Comparison of ENCODE assay signal across 18 mouse cellular contexts in the genomic region with DNA sequence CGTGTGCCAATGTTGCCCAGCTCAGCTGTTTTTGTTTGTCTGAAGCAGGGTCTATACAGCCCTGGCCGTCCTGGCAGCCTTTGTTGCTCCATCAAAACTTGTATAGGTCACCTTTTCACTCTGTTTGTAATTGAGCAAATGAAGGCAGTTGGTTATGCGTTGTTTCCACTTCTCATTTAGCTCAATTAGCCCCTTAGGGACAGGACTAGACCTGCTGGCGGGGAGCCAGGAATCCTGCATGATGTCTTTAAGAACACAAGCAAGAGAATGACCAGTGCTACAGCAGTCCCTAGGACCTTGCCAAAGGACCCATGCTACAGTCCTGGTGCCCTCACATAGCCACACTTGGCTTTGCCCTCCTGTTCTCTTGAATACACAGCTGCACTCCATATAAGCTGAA. TPM values are rescaled to one million over a fixed set of nuclear protein-coding genes. Genes with fewer than 3 reads are reported as not detected.
DNase-seq lines count a peak whose midpoint lies in the region; ATAC-seq and TF ChIP-seq lines count a peak whose summit lies in the region.
"Had no signal": no experiment of that assay in that cellular context is flagged by ENCODE, and none has a peak within 500 bp of the region (broad histone marks: within the 10 kb centered on the region; RNA-seq: fewer than 3 reads in every experiment).

No protein-coding gene starts in this region.

- ATAC-seq in kidney, embryonic 14.5 days (ENCODE audit: low FRiP score, low TSS enrichment) = no peak
- no peak for ATAC-seq in midbrain, postnatal 0 days (ENCODE audit: low FRiP score)
- no peak for ATAC-seq in midbrain, embryonic 16.5 days
- ATAC-seq in embryonic facial prominence, embryonic 14.5 days (ENCODE audit: low read depth) = peak; percentile 9; the same call in 1 of the 2 replicates
- ATAC-seq in limb, embryonic 13.5 days (ENCODE audit: low FRiP score, low read depth) = no peak
- no peak for ATAC-seq in liver, postnatal 0 days
- ATAC-seq: activated CD4-positive, CD25-positive, alpha-beta regulatory T cell, adult 4 months; CD4-positive, CD25-positive, alpha-beta regulatory T cell, adult 4 months had no signal

- 75% methylated on average over 4 of the region's 4 CpGs for WGBS in kidney, embryonic 14.5 days
- WGBS in midbrain, postnatal 0 days = 66% methylated on average over 4 of the region's 4 CpGs
- WGBS in midbrain, embryonic 16.5 days = 63% methylated on average over 4 of the region's 4 CpGs
- 54% methylated on average over 4 of the region's 4 CpGs for WGBS in embryonic facial prominence, embryonic 14.5 days
- WGBS in limb, embryonic 13.5 days = 52% methylated on average over 4 of the region's 4 CpGs
- 75% methylated on average over 4 of the region's 4 CpGs for WGBS in liver, postnatal 0 days (ENCODE audit: insufficient replicate concordance)

- no peak overlapping the region for H3K4me2 ChIP-seq in kidney, embryonic 14.5 days (replicated peaks; ENCODE audit: low read depth, low read length)
- no peak overlapping the region for H3K4me2 ChIP-seq in midbrain, postnatal 0 days (ENCODE audit: low read depth, low read length, poor library complexity, severe bottlenecking)
- no peak overlapping the region for H3K4me2 ChIP-seq in midbrain, embryonic 16.5 days (ENCODE audit: low read length)
- H3K4me2 ChIP-seq in embryonic facial prominence, embryonic 14.5 days (ENCODE audit: low read depth, low read length) = no peak overlapping the region
- H3K4me2 ChIP-seq in limb, embryonic 13.5 days (replicated peaks) = no peak overlapping the region
- H3K4me2 ChIP-seq in liver, postnatal 0 days (ENCODE audit: low read depth, low read length) = no peak overlapping the region
- H3K4me2 ChIP-seq: lung, embryonic 15.5 days had no signal

- H3K4me3 ChIP-seq in kidney, embryonic 14.5 days (ENCODE audit: low read length) = no peak overlapping the region
- H3K4me3 ChIP-seq in midbrain, postnatal 0 days (ENCODE audit: low read depth, low read length) = no peak overlapping the region
- H3K4me3 ChIP-seq in midbrain, embryonic 16.5 days (ENCODE audit: low read depth, low read length) = no peak overlapping the region
- no peak overlapping the region for H3K4me3 ChIP-seq in embryonic facial prominence, embryonic 14.5 days (ENCODE audit: low read depth, low read length)
- H3K4me3 ChIP-seq in limb, embryonic 13.5 days = no peak overlapping the region
- no peak overlapping the region for H3K4me3 ChIP-seq in liver, postnatal 0 days (ENCODE audit: low read depth, low read length)
- H3K4me3 ChIP-seq: heart, embryonic 10.5 days; layer of hippocampus, adult 2 months; lung, embryonic 15.5 days had no signal

- peak; percentile 17 for DNase-seq in kidney, adult 11 months
- DNase-seq in midbrain, postnatal 0 days (ENCODE audit: low spot score) = peak; percentile 70
- DNase-seq in embryonic facial prominence, embryonic 14.5 days (ENCODE audit: low spot score) = peak; percentile 54
- no peak for DNase-seq in liver, postnatal 0 days
- DNase-seq: gastrocnemius, postnatal 25 days; right cerebral cortex, adult 18-20 months; thymus, adult 2 months had no signal

- no peaks in the 10 kb centered on the region for H3K4me1 ChIP-seq in kidney, embryonic 14.5 days (ENCODE audit: control insufficient read depth, insufficient read depth, low read length)
- no peaks in the 10 kb centered on the region for H3K4me1 ChIP-seq in midbrain, postnatal 0 days (ENCODE audit: insufficient read depth, low read length)
- no peaks in the 10 kb centered on the region for H3K4me1 ChIP-seq in midbrain, embryonic 16.5 days (ENCODE audit: control insufficient read depth, insufficient read depth, low read length)
- no peaks in the 10 kb centered on the region for H3K4me1 ChIP-seq in embryonic facial prominence, embryonic 14.5 days (ENCODE audit: control insufficient read depth, insufficient read depth, low read length)
- H3K4me1 ChIP-seq in limb, embryonic 13.5 days = peaks cover 6% of the 10 kb centered on the region; the same call in 1 of the 2 replicates
- H3K4me1 ChIP-seq in liver, postnatal 0 days (ENCODE audit: insufficient read depth) = no peaks in the 10 kb centered on the region
- H3K4me1 ChIP-seq: lung, embryonic 15.5 days had no signal

- no peak overlapping the region for H3K9ac ChIP-seq in kidney, embryonic 14.5 days (ENCODE audit: low read depth, low read length)
- H3K9ac ChIP-seq in midbrain, postnatal 0 days (replicated peaks; ENCODE audit: low read length, poor library complexity, severe bottlenecking) = no peak overlapping the region
- H3K9ac ChIP-seq in midbrain, embryonic 16.5 days (ENCODE audit: low read depth, low read length) = no peak overlapping the region
- H3K9ac ChIP-seq in embryonic facial prominence, embryonic 14.5 days (ENCODE audit: low read depth, low read length) = no peak overlapping the region
- no peak overlapping the region for H3K9ac ChIP-seq in limb, embryonic 13.5 days
- H3K9ac ChIP-seq in liver, postnatal 0 days (replicated peaks) = no peak overlapping the region
- H3K9ac ChIP-seq: lung, embryonic 15.5 days had no signal

- no peak for TF ChIP-seq CTCF in midbrain, postnatal 0 days (IDR thresholded peaks at IDR 0.05)
- no peak for TF ChIP-seq CTCF in liver, postnatal 0 days (IDR thresholded peaks at IDR 0.05; ENCODE audit: low read depth)

- H3K36me3 ChIP-seq in kidney, embryonic 14.5 days (ENCODE audit: control insufficient read depth, insufficient read depth, low read length) = peaks cover 19% of the 10 kb centered on the region
- H3K36me3 ChIP-seq in midbrain, postnatal 0 days (ENCODE audit: insufficient read depth, low read length) = peaks cover 12% of the 10 kb centered on the region
- peaks cover 4% of the 10 kb centered on the region for H3K36me3 ChIP-seq in midbrain, embryonic 16.5 days (ENCODE audit: control insufficient read depth, insufficient read depth, low read length)
- peaks cover 22% of the 10 kb centered on the region for H3K36me3 ChIP-seq in embryonic facial prominence, embryonic 14.5 days (ENCODE audit: control insufficient read depth, insufficient read depth, low read length)
- H3K36me3 ChIP-seq in limb, embryonic 13.5 days = peaks cover 24% of the 10 kb centered on the region
- no peaks in the 10 kb centered on the region; the same call in 1 of the 2 replicates for H3K36me3 ChIP-seq in liver, postnatal 0 days (replicated peaks; ENCODE audit: insufficient read depth, low read length)

- no peak overlapping the region for H3K27ac ChIP-seq in kidney, embryonic 14.5 days (ENCODE audit: low read depth, low read length)
- H3K27ac ChIP-seq in midbrain, postnatal 0 days (ENCODE audit: low read depth, low read length) = no peak overlapping the region
- no peak overlapping the region for H3K27ac ChIP-seq in midbrain, embryonic 16.5 days (ENCODE audit: low read length)
- no peak overlapping the region for H3K27ac ChIP-seq in embryonic facial prominence, embryonic 14.5 days (replicated peaks; ENCODE audit: low read depth, low read length)
- peak overlapping the region; percentile 16; the same call in 1 of the 2 replicates for H3K27ac ChIP-seq in limb, embryonic 13.5 days
- no peak overlapping the region for H3K27ac ChIP-seq in liver, postnatal 0 days (ENCODE audit: low read depth)
- H3K27ac ChIP-seq: heart, embryonic 10.5 days; layer of hippocampus, adult 2 months; lung, embryonic 15.5 days had no signal

- no peak for TF ChIP-seq EP300 in liver, postnatal 0 days (IDR thresholded peaks at IDR 0.05; ENCODE audit: low read depth)

- H3K27me3 ChIP-seq in kidney, embryonic 14.5 days (ENCODE audit: control insufficient read depth, insufficient read depth, low read length) = no peaks in the 10 kb centered on the region
- no peaks in the 10 kb centered on the region for H3K27me3 ChIP-seq in midbrain, postnatal 0 days (ENCODE audit: insufficient read depth, low read length)
- H3K27me3 ChIP-seq in midbrain, embryonic 16.5 days (ENCODE audit: control insufficient read depth, insufficient read depth, low read depth, low read length) = no peaks in the 10 kb centered on the region
- no peaks in the 10 kb centered on the region for H3K27me3 ChIP-seq in embryonic facial prominence, embryonic 14.5 days (replicated peaks; ENCODE audit: control insufficient read depth, insufficient read depth, low read length)
- H3K27me3 ChIP-seq in limb, embryonic 13.5 days = no peaks in the 10 kb centered on the region
- no peaks in the 10 kb centered on the region for H3K27me3 ChIP-seq in liver, postnatal 0 days (ENCODE audit: insufficient read depth, low read length)
- H3K27me3 ChIP-seq: lung, embryonic 15.5 days had no signal

- peaks cover 2% of the 10 kb centered on the region; the same call in 1 of the 2 replicates for H3K9me3 ChIP-seq in kidney, embryonic 14.5 days (ENCODE audit: control insufficient read depth, low read length)
- H3K9me3 ChIP-seq in midbrain, postnatal 0 days (ENCODE audit: low read length) = no peaks in the 10 kb centered on the region
- no peaks in the 10 kb centered on the region; the same call in 1 of the 2 replicates for H3K9me3 ChIP-seq in midbrain, embryonic 16.5 days (replicated peaks; ENCODE audit: control insufficient read depth, low read length, poor library complexity, severe bottlenecking)
- H3K9me3 ChIP-seq in embryonic facial prominence, embryonic 14.5 days (ENCODE audit: control insufficient read depth, low read length) = peaks cover under 1% of the 10 kb centered on the region; the same call in 1 of the 2 replicates
- peaks cover 3% of the 10 kb centered on the region; the same call in 1 of the 2 replicates for H3K9me3 ChIP-seq in limb, embryonic 13.5 days
- no peaks in the 10 kb centered on the region for H3K9me3 ChIP-seq in liver, postnatal 0 days (ENCODE audit: low read length)
- H3K9me3 ChIP-seq: lung, embryonic 15.5 days had no signal

RNA-seq across cellular contexts. Expression of a gene that starts 11.9 kb away (rescaled TPM):
- 0.04 and 0.21 TPM in 2 replicates for polyA plus RNA-seq in kidney, embryonic 14.5 days (2014; fragmentation: Nextera tagmentation; extraction: Ambion mirVana)
- total RNA-seq in midbrain, postnatal 0 days (2014; rRNA removed) = 27.2 and 30.5 TPM in 2 replicates
- polyA plus RNA-seq in midbrain, postnatal 0 days (2015; fragmentation: Nextera tagmentation; extraction: Ambion mirVana) = 2.5 and 2.7 TPM in 2 replicates
- polyA plus RNA-seq in midbrain, embryonic 16.5 days (2015; fragmentation: Nextera tagmentation; extraction: Ambion mirVana) = 2.6 and 2.9 TPM in 2 replicates
- 0.04 and 0.22 TPM in 2 replicates for polyA plus RNA-seq in embryonic facial prominence, embryonic 14.5 days (2014; fragmentation: Nextera tagmentation; extraction: Ambion mirVana)
- polyA plus RNA-seq in limb, embryonic 13.5 days (2015; fragmentation: Nextera tagmentation; extraction: Ambion mirVana) = 0.08 and 0.25 TPM in 2 replicates
- polyA plus RNA-seq in liver, postnatal 0 days (2015; fragmentation: Nextera tagmentation; extraction: Ambion mirVana) = not detected in 2 replicates
- total RNA-seq: gastrocnemius, postnatal 25 days; liver, adult 2 months; MEL; neutrophil, adult 5-6 weeks had no signal
- polyA plus RNA-seq: liver, adult 2 months had no signal

RNA-seq across cellular contexts. Expression of a gene that starts 25.6 kb away (rescaled TPM):
- 13.7 and 15.2 TPM in 2 replicates for polyA plus RNA-seq in kidney, embryonic 14.5 days (2014; fragmentation: Nextera tagmentation; extraction: Ambion mirVana)
- 35.2 and 39.3 TPM in 2 replicates for total RNA-seq in midbrain, postnatal 0 days (2014; rRNA removed)
- polyA plus RNA-seq in midbrain, postnatal 0 days (2015; fragmentation: Nextera tagmentation; extraction: Ambion mirVana) = 14.0 and 16.6 TPM in 2 replicates
- 14.6 and 15.0 TPM in 2 replicates for polyA plus RNA-seq in midbrain, embryonic 16.5 days (2015; fragmentation: Nextera tagmentation; extraction: Ambion mirVana)
- polyA plus RNA-seq in embryonic facial prominence, embryonic 14.5 days (2014; fragmentation: Nextera tagmentation; extraction: Ambion mirVana) = 7.4 and 11.0 TPM in 2 replicates
- 18.6 and 20.3 TPM in 2 replicates for polyA plus RNA-seq in limb, embryonic 13.5 days (2015; fragmentation: Nextera tagmentation; extraction: Ambion mirVana)
- 6.6 and 7.1 TPM in 2 replicates for polyA plus RNA-seq in liver, postnatal 0 days (2015; fragmentation: Nextera tagmentation; extraction: Ambion mirVana)

RNA-seq across cellular contexts. Expression of a gene that starts 42.5 kb away (rescaled TPM):
- polyA plus RNA-seq in kidney, embryonic 14.5 days (2014; fragmentation: Nextera tagmentation; extraction: Ambion mirVana) = 2.3 and 2.4 TPM in 2 replicates
- total RNA-seq in midbrain, postnatal 0 days (2014; rRNA removed) = 2.1 and 4.9 TPM in 2 replicates
- 2.0 and 2.3 TPM in 2 replicates for polyA plus RNA-seq in midbrain, postnatal 0 days (2015; fragmentation: Nextera tagmentation; extraction: Ambion mirVana)
- polyA plus RNA-seq in midbrain, embryonic 16.5 days (2015; fragmentation: Nextera tagmentation; extraction: Ambion mirVana) = 2.3 and 3.5 TPM in 2 replicates
- 3.2 and 4.1 TPM in 2 replicates for polyA plus RNA-seq in embryonic facial prominence, embryonic 14.5 days (2014; fragmentation: Nextera tagmentation; extraction: Ambion mirVana)
- polyA plus RNA-seq in limb, embryonic 13.5 days (2015; fragmentation: Nextera tagmentation; extraction: Ambion mirVana) = 4.6 and 5.4 TPM in 2 replicates
- 9.4 and 10.6 TPM in 2 replicates for polyA plus RNA-seq in liver, postnatal 0 days (2015; fragmentation: Nextera tagmentation; extraction: Ambion mirVana)
